Mouse (Mus musculus) thymus, adult 2 months (tissue): ENCODE results near the gene Ptpn11. TPM values are rescaled to one million over a fixed set of nuclear protein-coding genes. Genes with fewer than 3 reads are reported as not detected.

ENCODE experiments used
- DNase-seq: peaks from one replicate; pipeline ENCODE4 v3.0.0; 2021
- H3K27ac ChIP-seq: fragments of 200-500 bp; 2 replicates; pipeline ENCODE4 v1.5.1; 2012; ENCODE audit warnings: low read length, control low read depth; ENCODE audit not compliant: control insufficient read depth, insufficient read depth
- H3K27me3 ChIP-seq: fragments of 200-500 bp; 2 replicates; pipeline ENCODE4 v1.6.1; 2012; ENCODE audit warnings: mild to moderate bottlenecking, low read length, moderate library complexity, mixed read lengths; ENCODE audit not compliant: control insufficient read depth, insufficient read depth
- H3K36me3 ChIP-seq: fragments of 200-500 bp; 2 replicates; pipeline ENCODE4 v1.6.1; 2012; ENCODE audit warnings: mild to moderate bottlenecking, low read length, moderate library complexity; ENCODE audit not compliant: control insufficient read depth, insufficient read depth
- H3K4me1 ChIP-seq: fragments of 200-500 bp; replicated peaks from 2 replicates; pipeline ENCODE4 v1.6.1; 2012; ENCODE audit warnings: low read length; ENCODE audit not compliant: control insufficient read depth, insufficient read depth
- H3K4me3 ChIP-seq: fragments of 200-500 bp; 2 replicates; pipeline ENCODE4 v1.5.1; 2012; ENCODE audit warnings: mild to moderate bottlenecking, low read length, control low read depth, moderate library complexity; ENCODE audit not compliant: control insufficient read depth, insufficient read depth
- CTCF ChIP-seq: fragments of 200-500 bp; IDR thresholded peaks from 2 replicates; pipeline ENCODE4 v1.5.1; 2012; ENCODE audit warnings: mild to moderate bottlenecking, control low read depth, low read length, moderate library complexity, borderline replicate concordance; ENCODE audit not compliant: control insufficient read depth, poor library complexity, insufficient read depth; ENCODE audit errors: extremely low read depth
- POLR2A ChIP-seq: fragments of 200-500 bp; IDR thresholded peaks from 2 replicates; pipeline ENCODE4 v1.6.1; 2012; ENCODE audit warnings: mild to moderate bottlenecking, low read length, control low read depth, moderate library complexity; ENCODE audit not compliant: control insufficient read depth, poor library complexity, insufficient read depth; ENCODE audit errors: extremely low read depth
- WGBS: fragments of 180-500 bp; shearing (Covaris S2); methylation state at CpG from one replicate; pipeline ENCODE4 v1.1.7; 2018; 5-methylcytosine and 5-hydroxymethylcytosine counted together
- polyA plus RNA-seq: library from polyadenylated mRNA; depleted of rRNA; stranded (reverse); fragments of >200 nt; gene quantifications from 2 replicates; pipeline ENCODE4 v1.2.3, GENCODE M21; 2012

Gene Ptpn11
- polyA plus RNA-seq, 1 experiment, result 30.0 TPM

GRCm38 (mm10) chr5:121166884-121167283 lies 24.3 kb downstream of the Ptpn11 start:
- Histone ChIP-seq H3K27me3 (no peaks in the 10 kb centered on the region), H3K27ac (no peak overlapping the region), H3K36me3 (peaks cover 44% of the 10 kb centered on the region), H3K4me3 (no peak overlapping the region), H3K4me1 (no peaks in the 10 kb centered on the region)
- no peak for TF ChIP-seq POLR2A
- TF ChIP-seq CTCF, result no peak
- DNase-seq, result no peak
- 98% methylated on average over 6 of the region's 6 CpGs for WGBS

- no peaks in the 10 kb centered on the region for H3K4me1 ChIP-seq
- no peak overlapping the region for H3K27ac ChIP-seq
- no peaks in the 10 kb centered on the region for H3K27me3 ChIP-seq
- no peak for TF ChIP-seq CTCF
- no peak for TF ChIP-seq POLR2A
- no peak overlapping the region for H3K4me3 ChIP-seq
- 94% methylated on average over 7 of the region's 7 CpGs for WGBS
- DNase-seq, result no peak
- peaks cover 39% of the 10 kb centered on the region for H3K36me3 ChIP-seq
These were observed 28.3 kb downstream of the Ptpn11 start for GRCm38 (mm10) chr5:121162923-121163322.

- WGBS, result 95% methylated on average over 5 of the region's 5 CpGs
- DNase-seq, result no peak
- H3K4me1 ChIP-seq, result no peaks in the 10 kb centered on the region
- TF ChIP-seq CTCF (no peak), POLR2A (no peak)
- H3K4me3 ChIP-seq, result no peak overlapping the region
- no peak overlapping the region for H3K27ac ChIP-seq
- H3K36me3 ChIP-seq, result peaks cover 39% of the 10 kb centered on the region
- no peaks in the 10 kb centered on the region for H3K27me3 ChIP-seq
These were observed 28.9 kb downstream of the Ptpn11 start for GRCm38 (mm10) chr5:121162285-121162684.

DNA sequence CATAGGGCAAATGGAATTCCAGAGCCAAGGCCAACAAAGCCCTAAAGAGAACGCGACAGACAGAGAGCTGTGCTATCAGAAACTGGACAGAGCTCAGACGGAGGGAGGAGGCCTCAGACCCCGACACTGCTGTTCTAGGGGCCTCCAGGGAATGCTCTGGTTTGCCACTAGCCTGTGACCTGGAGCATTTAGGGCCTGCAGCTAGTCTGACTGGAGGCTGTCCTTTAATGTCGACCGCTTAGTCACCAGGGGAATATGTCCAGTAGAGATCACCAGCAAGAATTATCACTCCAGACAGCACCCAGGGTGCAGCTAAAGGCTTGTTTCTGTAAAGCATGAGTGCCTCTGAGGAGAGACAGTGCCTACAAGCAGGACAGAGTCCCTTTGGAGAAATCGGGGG lies 32.2 kb downstream of the Ptpn11 start:
- no peaks in the 10 kb centered on the region for H3K4me1 ChIP-seq
- peaks cover 36% of the 10 kb centered on the region for H3K36me3 ChIP-seq
- no peak overlapping the region for H3K27ac ChIP-seq
- no peak overlapping the region for H3K4me3 ChIP-seq
- DNase-seq, result no peak
- no peak for TF ChIP-seq POLR2A
- no peak for TF ChIP-seq CTCF
- no peaks in the 10 kb centered on the region for H3K27me3 ChIP-seq
- 94% methylated on average over 7 of the region's 7 CpGs for WGBS

GRCm38 (mm10) chr5:121157489-121157888 lies 33.7 kb downstream of the Ptpn11 start:
- Histone ChIP-seq H3K36me3 (peaks cover 35% of the 10 kb centered on the region), H3K27me3 (no peaks in the 10 kb centered on the region), H3K27ac (no peak overlapping the region), H3K4me1 (no peaks in the 10 kb centered on the region), H3K4me3 (no peak overlapping the region)
- WGBS, result 97% methylated on average over 5 of the region's 5 CpGs
- no peak for TF ChIP-seq POLR2A
- TF ChIP-seq CTCF, result no peak
- DNase-seq, result no peak

DNA sequence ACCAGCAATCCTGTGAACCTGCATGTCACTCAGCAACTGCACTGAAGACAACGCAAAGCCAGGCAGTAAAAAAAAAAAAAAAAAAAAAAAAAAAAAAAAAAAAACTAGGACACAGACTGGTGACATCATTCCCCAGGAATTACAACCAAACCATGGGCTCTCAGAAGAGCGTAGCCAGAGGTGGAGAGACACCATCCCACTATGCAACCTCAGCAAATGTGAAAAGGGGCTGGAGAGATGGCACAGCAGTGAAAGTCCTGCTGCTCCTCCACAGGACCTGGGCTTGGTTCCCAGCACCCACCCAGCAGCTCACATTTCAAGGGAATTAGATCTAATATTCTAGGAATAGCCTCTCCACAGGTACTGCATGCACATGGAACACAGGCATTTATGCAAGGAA lies 34.2 kb downstream of the Ptpn11 start:
- H3K4me1 ChIP-seq, result no peaks in the 10 kb centered on the region
- H3K4me3 ChIP-seq, result no peak overlapping the region
- WGBS, result 91% methylated on average over 2 of the region's 2 CpGs
- H3K27ac ChIP-seq, result no peak overlapping the region
- H3K36me3 ChIP-seq, result peaks cover 34% of the 10 kb centered on the region
- no peaks in the 10 kb centered on the region for H3K27me3 ChIP-seq
- no peak for DNase-seq
- TF ChIP-seq POLR2A, result no peak
- TF ChIP-seq CTCF, result no peak

DNA sequence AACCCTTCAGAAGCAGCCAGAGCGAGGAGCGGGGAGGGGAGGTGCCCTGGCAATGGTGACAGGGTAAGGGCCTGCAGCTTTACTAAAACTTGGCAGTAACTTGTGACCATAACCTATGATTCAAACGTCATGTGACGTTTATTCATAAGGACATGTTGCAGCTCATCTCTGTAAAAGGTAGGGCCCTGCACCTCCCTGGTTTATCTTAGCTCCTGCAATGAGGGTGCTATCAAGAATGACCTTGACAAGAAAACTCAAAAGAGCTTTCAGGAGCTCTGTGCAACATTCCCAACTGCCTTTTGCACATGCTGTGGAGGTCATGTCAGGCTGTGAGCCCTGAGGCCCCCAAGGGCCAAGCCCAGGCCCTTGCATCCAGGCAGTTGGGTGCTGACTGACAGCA lies 35.1 kb downstream of the Ptpn11 start:
- WGBS, result 97% methylated on average over 4 of the region's 4 CpGs
- Histone ChIP-seq H3K27ac (no peak overlapping the region), H3K4me3 (no peak overlapping the region), H3K27me3 (no peaks in the 10 kb centered on the region), H3K4me1 (no peaks in the 10 kb centered on the region), H3K36me3 (peaks cover 36% of the 10 kb centered on the region)
- DNase-seq, result no peak
- TF ChIP-seq POLR2A (no peak), CTCF (no peak)
